In the genomic region with DNA sequence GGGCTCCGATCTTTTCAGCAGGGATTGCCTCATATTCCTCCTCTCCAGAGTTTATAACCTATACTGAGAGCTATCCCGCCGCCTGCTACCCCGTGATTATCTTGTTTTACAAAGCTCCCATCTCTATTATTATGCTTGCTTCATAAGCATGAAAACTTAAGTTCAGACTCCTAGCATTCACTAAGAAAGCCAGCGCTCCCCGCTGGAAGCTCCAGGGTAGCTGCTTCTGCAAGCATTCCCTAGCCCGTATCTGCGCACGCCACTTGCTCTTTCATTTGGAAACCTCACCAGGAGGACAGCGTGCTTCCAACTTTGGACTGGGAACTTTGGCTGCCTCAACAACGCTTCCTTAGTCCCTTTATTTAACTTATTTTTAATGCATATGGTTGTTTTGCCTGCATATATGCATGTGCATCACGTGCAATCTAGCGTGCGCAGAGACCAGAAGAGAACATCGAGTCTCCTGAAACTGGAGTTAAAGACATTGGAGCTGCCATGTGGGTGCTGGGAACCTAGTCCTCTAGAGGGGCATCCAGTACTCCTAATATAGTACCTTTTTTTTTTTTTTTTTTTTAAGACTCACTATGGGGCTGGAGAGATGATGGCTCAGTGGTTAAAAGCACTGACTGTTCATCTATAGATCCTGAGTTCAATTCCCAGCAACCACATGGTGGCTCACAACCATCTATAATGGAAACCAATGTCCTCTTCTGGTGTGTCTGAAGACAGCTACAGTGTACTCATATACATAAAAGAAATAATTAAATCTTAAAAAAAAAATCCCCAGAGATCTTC, we compare ENCODE assay signal across 9 mouse cellular contexts. TPM values are rescaled to one million over a fixed set of nuclear protein-coding genes. Genes with fewer than 3 reads are reported as not detected.
A peak's percentile ranks its signal among the peaks of the same experiment; 100 is the strongest.
DNase-seq lines count a peak whose midpoint lies in the region; ATAC-seq lines count a peak whose summit lies in the region.
"Had no signal": no experiment of that assay in that cellular context is flagged by ENCODE, and none has a peak within 500 bp of the region (broad histone marks: within the 10 kb centered on the region; RNA-seq: fewer than 3 reads in every experiment).

No protein-coding gene starts in this region.

- H3K9me3 ChIP-seq in intestine, embryonic 16.5 days (ENCODE audit: control insufficient read depth, low read length), result no peaks in the 10 kb centered on the region
- H3K9me3 ChIP-seq in limb, embryonic 12.5 days, result no peaks in the 10 kb centered on the region
- H3K9me3 ChIP-seq in midbrain, embryonic 10.5 days (replicated peaks), result no peaks in the 10 kb centered on the region
- H3K9me3 ChIP-seq in stomach, embryonic 14.5 days (ENCODE audit: control insufficient read depth, low read depth, low read length), result no peaks in the 10 kb centered on the region

- peak overlapping the region; percentile 65 for H3K4me3 ChIP-seq in intestine, embryonic 16.5 days (ENCODE audit: low read length)
- H3K4me3 ChIP-seq in limb, embryonic 12.5 days (replicated peaks), result peak overlapping the region; percentile 54
- peak overlapping the region; percentile 64 for H3K4me3 ChIP-seq in midbrain, embryonic 10.5 days
- H3K4me3 ChIP-seq in stomach, embryonic 14.5 days (ENCODE audit: low read depth, low read length), result peak overlapping the region; percentile 53

- H3K4me2 ChIP-seq in intestine, embryonic 16.5 days (ENCODE audit: low read depth, low read length), result peak overlapping the region; percentile 75
- H3K4me2 ChIP-seq in limb, embryonic 12.5 days, result peak overlapping the region; percentile 61
- H3K4me2 ChIP-seq in stomach, embryonic 14.5 days (replicated peaks; ENCODE audit: low read depth, low read length), result peak overlapping the region; percentile 68

- H3K27me3 ChIP-seq in intestine, embryonic 16.5 days (replicated peaks; ENCODE audit: control insufficient read depth, insufficient read depth, low read length), result no peaks in the 10 kb centered on the region
- no peaks in the 10 kb centered on the region for H3K27me3 ChIP-seq in limb, embryonic 12.5 days
- H3K27me3 ChIP-seq in midbrain, embryonic 10.5 days (ENCODE audit: low read depth, poor library complexity, severe bottlenecking), result peaks cover 6% of the 10 kb centered on the region; the same call in 1 of the 2 replicates
- no peaks in the 10 kb centered on the region for H3K27me3 ChIP-seq in stomach, embryonic 14.5 days (ENCODE audit: control insufficient read depth, insufficient read depth, low read length)

- peak; percentile 16 to 44 for DNase-seq in left cerebral cortex, adult 18-20 months (ENCODE audit: low spot score in 2 of 2)
- DNase-seq in left cerebral cortex, adult 11 months (ENCODE audit: low spot score), result no peak
- peak; percentile 81 for DNase-seq in embryo, embryonic 10.5 days (ENCODE audit: low spot score)
- DNase-seq in heart, adult 18-20 months, result peak; percentile 69 to 80
- DNase-seq in midbrain, embryonic 10.5 days (ENCODE audit: low spot score), result peak; percentile 70

- H3K4me1 ChIP-seq in intestine, embryonic 16.5 days (ENCODE audit: control insufficient read depth, insufficient read depth, low read length), result peaks cover 7% of the 10 kb centered on the region
- H3K4me1 ChIP-seq in limb, embryonic 12.5 days (replicated peaks), result peaks cover 9% of the 10 kb centered on the region
- peaks cover 35% of the 10 kb centered on the region for H3K4me1 ChIP-seq in midbrain, embryonic 10.5 days
- 0 out of 2 replicates have a peak, but pooled peaks cover 6% of the 10 kb centered on the region for H3K4me1 ChIP-seq in stomach, embryonic 14.5 days (ENCODE audit: control insufficient read depth, insufficient read depth, low read length)

- peak; percentile 26 for ATAC-seq in intestine, embryonic 16.5 days
- no peak for ATAC-seq in limb, embryonic 12.5 days (ENCODE audit: insufficient number of reproducible peaks, insufficient read depth, low FRiP score, low TSS enrichment, low read depth)
- no peak; the same call in 1 of the 2 replicates for ATAC-seq in stomach, embryonic 14.5 days (ENCODE audit: insufficient number of reproducible peaks, insufficient read depth, low FRiP score, low read depth)

- 3% methylated on average over 15 of the region's 15 CpGs for WGBS in intestine, embryonic 16.5 days
- WGBS in limb, embryonic 12.5 days, result 4% methylated on average over 15 of the region's 15 CpGs
- 4% methylated on average over 15 of the region's 15 CpGs for WGBS in midbrain, embryonic 10.5 days
- WGBS in stomach, embryonic 14.5 days, result 2% methylated on average over 15 of the region's 15 CpGs

- H3K9ac ChIP-seq in intestine, embryonic 16.5 days (ENCODE audit: low read depth, low read length), result peak overlapping the region; percentile 64
- peak overlapping the region; percentile 57 for H3K9ac ChIP-seq in limb, embryonic 12.5 days (replicated peaks)
- H3K9ac ChIP-seq in stomach, embryonic 14.5 days (replicated peaks; ENCODE audit: low read depth, low read length), result 0 out of 2 replicates have a peak overlapping the region, but pooled peaks have one; percentile 25

- no peaks in the 10 kb centered on the region for H3K36me3 ChIP-seq in intestine, embryonic 16.5 days (ENCODE audit: control insufficient read depth, insufficient read depth, low read length)
- no peaks in the 10 kb centered on the region for H3K36me3 ChIP-seq in limb, embryonic 12.5 days
- no peaks in the 10 kb centered on the region for H3K36me3 ChIP-seq in midbrain, embryonic 10.5 days
- H3K36me3 ChIP-seq in stomach, embryonic 14.5 days (ENCODE audit: control insufficient read depth, insufficient read depth, low read length), result no peaks in the 10 kb centered on the region

- H3K27ac ChIP-seq in intestine, embryonic 16.5 days (ENCODE audit: low read length), result peak overlapping the region; percentile 86
- H3K27ac ChIP-seq in limb, embryonic 12.5 days, result peak overlapping the region; percentile 84
- H3K27ac ChIP-seq in midbrain, embryonic 10.5 days (replicated peaks), result peak overlapping the region; percentile 71
- H3K27ac ChIP-seq in stomach, embryonic 14.5 days (ENCODE audit: low read length), result peak overlapping the region; percentile 84

RNA-seq across cellular contexts. Expression of a gene that starts 1.7 kb away (rescaled TPM):
- total RNA-seq in left cerebral cortex, adult 18-20 months (2021), result under 1 TPM in 1 of 2 experiments, not detected in 1; 0.79 TPM
- total RNA-seq in heart, adult 18-20 months (2021), result 1 to 10 TPM in 1 of 2 experiments, under 1 TPM in 1; 0.60 to 1.4 TPM
- 1.6 and 2.1 TPM in 2 replicates for polyA plus RNA-seq in intestine, embryonic 16.5 days (2015; fragmentation: Nextera tagmentation; extraction: Ambion mirVana)
- 1.5 and 1.6 TPM in 2 replicates for polyA plus RNA-seq in limb, embryonic 12.5 days (2016; fragmentation: Nextera tagmentation; extraction: Ambion mirVana)
- 2.8 and 2.9 TPM in 2 replicates for polyA plus RNA-seq in midbrain, embryonic 10.5 days (2016; fragmentation: Nextera tagmentation; extraction: Ambion mirVana)
- 2.6 and 2.8 TPM in 2 replicates for polyA plus RNA-seq in stomach, embryonic 14.5 days (2014; fragmentation: Nextera tagmentation; extraction: Ambion mirVana)
- total RNA-seq: neutrophil, adult 5-6 weeks had no signal

RNA-seq across cellular contexts. Expression of a gene that starts 38.4 kb away (rescaled TPM):
- 100 to 1,000 TPM; 195 to 207 TPM for total RNA-seq in left cerebral cortex, adult 18-20 months (2021)
- total RNA-seq in heart, adult 18-20 months (2021), result 1,000 to 10,000 TPM; 1,188 to 1,220 TPM
- polyA plus RNA-seq in intestine, embryonic 16.5 days (2015; fragmentation: Nextera tagmentation; extraction: Ambion mirVana), result 457 and 490 TPM in 2 replicates
- polyA plus RNA-seq in limb, embryonic 12.5 days (2016; fragmentation: Nextera tagmentation; extraction: Ambion mirVana), result 182 and 217 TPM in 2 replicates
- 301 and 309 TPM in 2 replicates for polyA plus RNA-seq in midbrain, embryonic 10.5 days (2016; fragmentation: Nextera tagmentation; extraction: Ambion mirVana)
- 297 and 311 TPM in 2 replicates for polyA plus RNA-seq in stomach, embryonic 14.5 days (2014; fragmentation: Nextera tagmentation; extraction: Ambion mirVana)

RNA-seq across cellular contexts. Expression of a gene that starts 38.5 kb away (rescaled TPM):
- not detected for total RNA-seq in left cerebral cortex, adult 18-20 months (2021)
- total RNA-seq in heart, adult 18-20 months (2021), result under 1 TPM; 0.55 to 0.75 TPM
- polyA plus RNA-seq in intestine, embryonic 16.5 days (2015; fragmentation: Nextera tagmentation; extraction: Ambion mirVana), result 1.7 TPM in 2 replicates
- 1.5 and 2.6 TPM in 2 replicates for polyA plus RNA-seq in limb, embryonic 12.5 days (2016; fragmentation: Nextera tagmentation; extraction: Ambion mirVana)
- polyA plus RNA-seq in midbrain, embryonic 10.5 days (2016; fragmentation: Nextera tagmentation; extraction: Ambion mirVana), result 0.26 TPM in 1 of 2 replicates, not detected in the other
- 1.9 and 2.0 TPM in 2 replicates for polyA plus RNA-seq in stomach, embryonic 14.5 days (2014; fragmentation: Nextera tagmentation; extraction: Ambion mirVana)
- total RNA-seq: neutrophil, adult 5-6 weeks had no signal

RNA-seq across cellular contexts. Expression of a gene that starts 47.2 kb away (rescaled TPM):
- total RNA-seq in left cerebral cortex, adult 18-20 months (2021), result 10 to 100 TPM; 11.1 to 13.2 TPM
- total RNA-seq in heart, adult 18-20 months (2021), result 10 to 100 TPM; 12.7 to 12.9 TPM
- polyA plus RNA-seq in intestine, embryonic 16.5 days (2015; fragmentation: Nextera tagmentation; extraction: Ambion mirVana), result 15.3 and 15.9 TPM in 2 replicates
- polyA plus RNA-seq in limb, embryonic 12.5 days (2016; fragmentation: Nextera tagmentation; extraction: Ambion mirVana), result 4.5 and 5.3 TPM in 2 replicates
- 5.5 and 7.8 TPM in 2 replicates for polyA plus RNA-seq in midbrain, embryonic 10.5 days (2016; fragmentation: Nextera tagmentation; extraction: Ambion mirVana)
- 11.1 and 14.8 TPM in 2 replicates for polyA plus RNA-seq in stomach, embryonic 14.5 days (2014; fragmentation: Nextera tagmentation; extraction: Ambion mirVana)
